In genomic region chr4:45452569-45453111, GRCm38 (mm10) we compare ENCODE assay signal across 8 mouse cellular contexts. TPM values are rescaled to one million over a fixed set of nuclear protein-coding genes. Genes with fewer than 3 reads are reported as not detected.
DNase-seq lines count a peak whose midpoint lies in the region; ATAC-seq and TF ChIP-seq lines count a peak whose summit lies in the region.

No protein-coding gene starts in this region.

- ATAC-seq in heart, embryonic 11.5 days (replicated peaks; ENCODE audit: insufficient number of reproducible peaks, low FRiP score, low TSS enrichment), result no peak
- ATAC-seq in intestine, embryonic 15.5 days, result peak; percentile 85
- ATAC-seq in liver, embryonic 15.5 days (ENCODE audit: insufficient read depth), result peak; percentile 66
- peak; percentile 80 for ATAC-seq in stomach, embryonic 16.5 days (ENCODE audit: insufficient read depth, low FRiP score)

- WGBS in heart, embryonic 11.5 days (ENCODE audit: insufficient replicate concordance), result 72% methylated on average over 7 of the region's 7 CpGs
- 47% methylated on average over 7 of the region's 7 CpGs for WGBS in intestine, embryonic 15.5 days
- WGBS in liver, embryonic 15.5 days (ENCODE audit: insufficient replicate concordance), result 55% methylated on average over 7 of the region's 7 CpGs
- WGBS in stomach, embryonic 16.5 days, result 51% methylated on average over 7 of the region's 7 CpGs

- no peak overlapping the region for H3K4me2 ChIP-seq in heart, embryonic 11.5 days
- peak overlapping the region; percentile 52 for H3K4me2 ChIP-seq in intestine, embryonic 15.5 days (replicated peaks)
- H3K4me2 ChIP-seq in liver, embryonic 15.5 days, result peak overlapping the region; percentile 7; the same call in 1 of the 2 replicates
- peak overlapping the region; percentile 22 for H3K4me2 ChIP-seq in stomach, embryonic 16.5 days (ENCODE audit: low read depth, low read length)

- TF ChIP-seq CTCF in bone marrow macrophage, adult 2 months (IDR thresholded peaks at IDR 0.05; ENCODE audit: low read depth, low read length), result no peak

- H3K27ac ChIP-seq in heart, embryonic 11.5 days (ENCODE audit: low read depth, low read length), result no peak overlapping the region; the same call in 1 of the 2 replicates
- H3K27ac ChIP-seq in bone marrow macrophage, adult 2 months (ENCODE audit: insufficient read depth, low read depth, low read length), result peak overlapping the region; percentile 79
- peak overlapping the region; percentile 94 for H3K27ac ChIP-seq in intestine, embryonic 15.5 days
- H3K27ac ChIP-seq in liver, embryonic 15.5 days (replicated peaks), result peak overlapping the region; percentile 72
- peak overlapping the region; percentile 93 for H3K27ac ChIP-seq in stomach, embryonic 16.5 days (ENCODE audit: low read length)

- H3K4me1 ChIP-seq in heart, embryonic 11.5 days (ENCODE audit: control insufficient read depth, insufficient read depth, low read length), result peaks cover 31% of the 10 kb centered on the region
- peaks cover 37% of the 10 kb centered on the region for H3K4me1 ChIP-seq in bone marrow macrophage, adult 2 months (ENCODE audit: control insufficient read depth, insufficient read depth, low read length)
- peaks cover 40% of the 10 kb centered on the region for H3K4me1 ChIP-seq in intestine, embryonic 15.5 days (replicated peaks)
- H3K4me1 ChIP-seq in liver, embryonic 15.5 days (replicated peaks), result peaks cover 39% of the 10 kb centered on the region
- H3K4me1 ChIP-seq in stomach, embryonic 16.5 days (ENCODE audit: control insufficient read depth, insufficient read depth, low read length), result peaks cover 22% of the 10 kb centered on the region

- no peaks in the 10 kb centered on the region for H3K9me3 ChIP-seq in heart, embryonic 11.5 days (replicated peaks; ENCODE audit: control insufficient read depth, low read length)
- no peaks in the 10 kb centered on the region for H3K9me3 ChIP-seq in intestine, embryonic 15.5 days
- H3K9me3 ChIP-seq in liver, embryonic 15.5 days (replicated peaks), result no peaks in the 10 kb centered on the region
- no peaks in the 10 kb centered on the region for H3K9me3 ChIP-seq in stomach, embryonic 16.5 days (replicated peaks; ENCODE audit: control insufficient read depth, low read length)

- H3K27me3 ChIP-seq in heart, embryonic 11.5 days (ENCODE audit: control insufficient read depth, insufficient read depth, low read length), result peaks cover 2% of the 10 kb centered on the region; the same call in 1 of the 2 replicates
- no peaks in the 10 kb centered on the region for H3K27me3 ChIP-seq in intestine, embryonic 15.5 days (replicated peaks)
- no peaks in the 10 kb centered on the region for H3K27me3 ChIP-seq in liver, embryonic 15.5 days
- no peaks in the 10 kb centered on the region for H3K27me3 ChIP-seq in stomach, embryonic 16.5 days (ENCODE audit: control insufficient read depth, insufficient read depth, low read length)

- DNase-seq in heart, adult 11 months, result peak; percentile 99
- DNase-seq in cerebellum, postnatal 4 days (ENCODE audit: low spot score in 2 of 2), result no peak
- DNase-seq in right cerebral cortex, adult 18-20 months, result no peak

- H3K36me3 ChIP-seq in heart, embryonic 11.5 days (ENCODE audit: control insufficient read depth, insufficient read depth, low read length), result 0 out of 2 replicates have a peak, but pooled peaks cover 2% of the 10 kb centered on the region
- H3K36me3 ChIP-seq in intestine, embryonic 15.5 days, result no peaks in the 10 kb centered on the region
- H3K36me3 ChIP-seq in liver, embryonic 15.5 days (replicated peaks), result peaks cover 19% of the 10 kb centered on the region
- H3K36me3 ChIP-seq in stomach, embryonic 16.5 days (ENCODE audit: control insufficient read depth, insufficient read depth, low read length), result no peaks in the 10 kb centered on the region

- no peak for TF ChIP-seq POLR2A in bone marrow macrophage, adult 2 months (IDR thresholded peaks at IDR 0.05; ENCODE audit: borderline replicate concordance, low read depth, low read length)

- no peak overlapping the region for H3K9ac ChIP-seq in heart, embryonic 11.5 days (ENCODE audit: low read depth, low read length)
- H3K9ac ChIP-seq in intestine, embryonic 15.5 days, result 0 out of 2 replicates have a peak overlapping the region, but pooled peaks have one; percentile 23
- no peak overlapping the region for H3K9ac ChIP-seq in liver, embryonic 15.5 days
- peak overlapping the region; percentile 54; the same call in 1 of the 2 replicates for H3K9ac ChIP-seq in stomach, embryonic 16.5 days (ENCODE audit: low read length)

- H3K4me3 ChIP-seq in heart, embryonic 11.5 days (ENCODE audit: low read depth, low read length), result no peak overlapping the region
- H3K4me3 ChIP-seq in bone marrow macrophage, adult 2 months (ENCODE audit: insufficient read depth, low read length), result no peak overlapping the region
- peak overlapping the region; percentile 12; the same call in 1 of the 2 replicates for H3K4me3 ChIP-seq in intestine, embryonic 15.5 days (replicated peaks)
- H3K4me3 ChIP-seq in liver, embryonic 15.5 days (replicated peaks), result no peak overlapping the region
- H3K4me3 ChIP-seq in stomach, embryonic 16.5 days (replicated peaks; ENCODE audit: low read length), result no peak overlapping the region

RNA-seq across cellular contexts. Expression of gene Slc25a51, which starts 44.1 kb away (rescaled TPM):
- polyA plus RNA-seq in heart, embryonic 11.5 days (2014; fragmentation: Nextera tagmentation; extraction: Ambion mirVana), result 60.7 and 73.4 TPM in 2 replicates
- polyA plus RNA-seq in bone marrow macrophage, adult 2 months (2012; ENCODE audit: insufficient read depth, insufficient read length, missing spikeins), result 46.3 and 54.6 TPM in 2 replicates
- 53.1 and 54.2 TPM in 2 replicates for polyA plus RNA-seq in intestine, embryonic 15.5 days (2015; fragmentation: Nextera tagmentation; extraction: Ambion mirVana)
- 72.8 and 74.4 TPM in 2 replicates for polyA plus RNA-seq in liver, embryonic 15.5 days (2015; fragmentation: Nextera tagmentation; extraction: Ambion mirVana)
- 62.0 and 65.5 TPM in 2 replicates for polyA plus RNA-seq in stomach, embryonic 16.5 days (2015; fragmentation: Nextera tagmentation; extraction: Ambion mirVana)

Comparison
In these comparisons a context has a peak if more than half of its experiments do, and no peak if none do; other contexts are left out.
1. H3K9ac ChIP-seq: peak in intestine, embryonic 15.5 days (single experiment) and stomach, embryonic 16.5 days (single experiment); none in heart, embryonic 11.5 days (single experiment) and liver, embryonic 15.5 days (single experiment).